Mouse (Mus musculus) erythroid progenitor cell, adult 5-6 weeks (primary cell): ENCODE results near the gene Tle4. TPM values are rescaled to one million over a fixed set of nuclear protein-coding genes. Genes with fewer than 3 reads are reported as not detected.

Experiments used
- ATAC-seq: replicated peaks from 2 replicates; pipeline ENCODE4 v1.8.0; 2016; ENCODE audit warnings: moderate number of reproducible peaks, mild to moderate bottlenecking, moderate TSS enrichment, inconsistent platforms; ENCODE audit not compliant: poor library complexity, low FRiP score, severe bottlenecking
- total RNA-seq, 2 experiments: library from RNA; stranded (forward) in 1 of 2; stranded (reverse) in 1 of 2; fragments of 150-400 nt in 1 of 2; fragments of 186-747, 209-891 nt in 1 of 2; gene quantifications; 2 replicates each; pipeline versions ENCODE4 v1.2.3 to v1.2.4; 2015 to 2017; ENCODE audit warnings: low replicate concordance in 2 of 2

Gene Tle4
- total RNA-seq, 2 experiments from 2014 or later = 11.0 to 22.6 TPM

GRCm38 (mm10) chr19:14481796-14482561 lies 115.9 kb downstream of the Tle4 start:
- ATAC-seq = no peak

- ATAC-seq = no peak
These were observed 118.1 kb downstream of the Tle4 start for GRCm38 (mm10) chr19:14479711-14480110.

- ATAC-seq = no peak
These were observed 128.5 kb downstream of the Tle4 start for GRCm38 (mm10) chr19:14469325-14469724.

- no peak for ATAC-seq
These were observed 129.1 kb downstream of the Tle4 start for GRCm38 (mm10) chr19:14468733-14469132.

GRCm38 (mm10) chr19:14466020-14466419 lies 131.8 kb downstream of the Tle4 start:
- no peak for ATAC-seq

- no peak for ATAC-seq
These were observed 134.4 kb downstream of the Tle4 start for GRCm38 (mm10) chr19:14463281-14464079.

GRCm38 (mm10) chr19:14453486-14453885 lies 144.4 kb downstream of the Tle4 start:
- ATAC-seq = no peak

GRCm38 (mm10) chr19:14451329-14451728 lies 146.5 kb downstream of the Tle4 start:
- ATAC-seq = no peak

- ATAC-seq = no peak
These were observed 148.1 kb downstream of the Tle4 start for GRCm38 (mm10) chr19:14449738-14450137.

GRCm38 (mm10) chr19:14448586-14448985 lies 149.3 kb downstream of the Tle4 start:
- ATAC-seq = no peak

GRCm38 (mm10) chr19:14447474-14447873 lies 150.4 kb downstream of the Tle4 start:
- no peak for ATAC-seq

- no peak for ATAC-seq
These were observed 156.0 kb downstream of the Tle4 start for GRCm38 (mm10) chr19:14441861-14442260.

- ATAC-seq = no peak
These were observed 160.6 kb downstream of the Tle4 start for GRCm38 (mm10) chr19:14437226-14437625.

- no peak for ATAC-seq
These were observed 161.3 kb downstream of the Tle4 start for GRCm38 (mm10) chr19:14436567-14436966.

GRCm38 (mm10) chr19:14435681-14436376 lies 162.0 kb downstream of the Tle4 start:
- no peak for ATAC-seq

- ATAC-seq = no peak
These were observed 164.0 kb downstream of the Tle4 start for GRCm38 (mm10) chr19:14433900-14434299.

- no peak for ATAC-seq
These were observed 165.4 kb downstream of the Tle4 start for GRCm38 (mm10) chr19:14432436-14432835.

- no peak for ATAC-seq
These were observed 170.9 kb downstream of the Tle4 start for GRCm38 (mm10) chr19:14426920-14427319.

GRCm38 (mm10) chr19:14426244-14426868 lies 171.5 kb downstream of the Tle4 start:
- ATAC-seq = no peak

- no peak for ATAC-seq
These were observed 172.7 kb downstream of the Tle4 start for GRCm38 (mm10) chr19:14425122-14425521.
